Mouse (Mus musculus): ENCODE data around the gene Cldn1.

DNA sequence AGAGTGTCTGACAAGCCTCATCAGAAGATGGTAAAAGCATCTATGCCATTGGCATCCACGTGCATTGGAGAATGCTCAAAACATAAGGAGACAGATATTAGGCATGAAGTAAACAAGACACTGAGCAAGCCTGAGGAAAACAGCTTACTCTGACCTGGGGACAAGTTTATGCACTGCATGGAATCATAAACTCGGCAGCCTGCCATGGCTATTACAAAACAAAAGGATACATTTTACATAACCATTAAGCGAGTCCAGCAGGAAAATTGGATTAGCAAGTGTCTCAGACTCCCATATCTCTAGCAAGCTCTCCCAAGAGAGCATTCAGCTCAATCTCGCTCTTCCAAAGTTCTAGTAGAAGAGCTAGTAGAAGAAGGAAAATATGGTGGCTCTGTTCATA is 19.3 kb upstream of the Cldn1 start:
- no peak for TF ChIP-seq POLR2A (IDR thresholded peaks at IDR 0.05; ENCODE audit: low read depth, low read length)
- no peak for TF ChIP-seq CTCF (IDR thresholded peaks at IDR 0.05; ENCODE audit: extremely low read depth, insufficient read depth, insufficient read length, insufficient replicate concordance)
